13 mouse cellular contexts compared by ENCODE assay signal in genomic region chr9:50867015-50867414, GRCm38 (mm10).
"Had no signal": no experiment of that assay in that cellular context is flagged by ENCODE, and none has a peak within 500 bp of the region (broad histone marks: within the 10 kb centered on the region; RNA-seq: fewer than 3 reads in every experiment).

No protein-coding gene starts in this region.

- DNase-seq: kidney, postnatal 10 days; kidney, postnatal 36 days; liver; lung, adult 18-20 months; lung, postnatal 10 days; lung, postnatal 4 days; midbrain, embryonic 14.5 days; right cerebral cortex, adult 18-20 months; right cerebral cortex, postnatal 14 days; right cerebral cortex, postnatal 4 days; thymus, adult 2 months; thymus, postnatal 14 days; thymus, postnatal 4 days had no signal
